Mouse (Mus musculus): ENCODE measurements around the gene Mmp11.
"Not testable (repeated sequence)": the region's sequence is repeated elsewhere in the genome, so short reads cannot be mapped to it uniquely, and the experiment has no call there.

Mmp11 gene

GRCm38 (mm10) chr10:75897373-75897772 is 38.9 kb downstream of the Mmp11 start:
- DNase-seq (ENCODE audit: low read depth, low spot score) = peak; percentile 71

- DNase-seq (ENCODE audit: low read depth, low spot score) = no peak
These were observed 40.1 kb downstream of the Mmp11 start for GRCm38 (mm10) chr10:75896208-75896607.

- DNase-seq (ENCODE audit: low read depth, low spot score) = no peak
These were observed 40.6 kb downstream of the Mmp11 start for GRCm38 (mm10) chr10:75895730-75896129.

- DNase-seq (ENCODE audit: low read depth, low spot score) = no peak
These were observed 41.7 kb downstream of the Mmp11 start for GRCm38 (mm10) chr10:75894601-75895000.

- no peak for DNase-seq (ENCODE audit: low read depth, low spot score)
These were observed 43.1 kb downstream of the Mmp11 start, which contains the start of gene Derl3 for GRCm38 (mm10) chr10:75893089-75893750. Gene Derl3 (plus strand): TSS chr10:75893413.

GRCm38 (mm10) chr10:75889406-75890153 is 46.7 kb downstream of the Mmp11 start:
- peak; percentile 18 for DNase-seq (ENCODE audit: low read depth, low spot score)

GRCm38 (mm10) chr10:75887504-75887903 is 48.8 kb downstream of the Mmp11 start:
- not testable (repeated sequence) for DNase-seq (ENCODE audit: low read depth, low spot score)

GRCm38 (mm10) chr10:75884742-75885141 is 51.6 kb downstream of the Mmp11 start:
- no peak for DNase-seq (ENCODE audit: low read depth, low spot score)

- DNase-seq (ENCODE audit: low read depth, low spot score) = peak; percentile 64
These were observed 53.1 kb downstream of the Mmp11 start for GRCm38 (mm10) chr10:75883232-75883552.

- DNase-seq (ENCODE audit: low read depth, low spot score) = no peak
These were observed 53.7 kb downstream of the Mmp11 start for GRCm38 (mm10) chr10:75882433-75883231.

GRCm38 (mm10) chr10:75881578-75882432 is 54.5 kb downstream of the Mmp11 start:
- DNase-seq (ENCODE audit: low read depth, low spot score) = no peak

GRCm38 (mm10) chr10:75880771-75881577 is 55.3 kb downstream of the Mmp11 start:
- DNase-seq (ENCODE audit: low read depth, low spot score) = peak; percentile 86

GRCm38 (mm10) chr10:75880351-75880750 is 55.9 kb downstream of the Mmp11 start:
- DNase-seq (ENCODE audit: low read depth, low spot score) = no peak

- DNase-seq (ENCODE audit: low read depth, low spot score) = no peak
These were observed 57.5 kb downstream of the Mmp11 start for GRCm38 (mm10) chr10:75878836-75879235.

- peak; percentile 15 for DNase-seq (ENCODE audit: low read depth, low spot score)
These were observed 62.6 kb downstream of the Mmp11 start for GRCm38 (mm10) chr10:75873543-75874170.

Measured in 3T3-L1 (cell line).